Mouse (Mus musculus): ENCODE results near the gene Hecw1.

DNA sequence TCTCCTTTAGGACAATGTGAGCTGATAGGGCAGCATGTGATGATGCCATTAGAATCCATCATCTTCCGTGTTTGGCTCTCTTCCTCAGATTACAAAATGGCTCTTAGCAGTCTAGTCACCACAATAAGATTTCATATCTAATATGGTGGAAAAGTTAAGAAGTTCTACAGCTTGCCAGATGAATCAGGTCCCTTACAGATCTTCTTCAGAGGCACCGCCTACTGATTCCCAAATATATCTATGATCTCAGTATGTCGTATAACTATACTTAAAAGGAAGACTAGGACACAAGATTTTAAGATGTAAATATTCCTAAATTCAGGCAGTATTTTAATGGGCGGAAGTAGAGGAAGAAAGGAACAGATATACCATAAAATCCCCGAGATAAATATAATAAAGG, 16.3 kb downstream of the Hecw1 start:
- TF ChIP-seq POLR2A (IDR thresholded peaks at IDR 0.05; ENCODE audit: borderline replicate concordance, extremely low read depth, low read depth, low read length): no peak
- TF ChIP-seq CTCF (IDR thresholded peaks at IDR 0.05; ENCODE audit: insufficient read depth, low read length): no peak

Data from lung, adult 2 months (tissue).